Mouse (Mus musculus) stomach, postnatal 0 days (tissue): ENCODE measurements around the gene 5730522E02Rik.

Source experiments
- CTCF ChIP-seq: IDR thresholded peaks from 2 replicates; pipeline ENCODE4 v1.5.1; 2016; ENCODE audit warnings: antibody characterized with exemption, low read depth, mild to moderate bottlenecking, moderate library complexity
- EP300 ChIP-seq: optimal IDR thresholded peaks from 2 replicates; pipeline ENCODE3; 2016; ENCODE audit warnings: antibody characterized with exemption

GRCm38 (mm10) chr11:26140024-26140423, 70.5 kb downstream of the 5730522E02Rik start:
- TF ChIP-seq CTCF (no peak), EP300 (no peak)
